Mouse (Mus musculus) monocyte, adult 5-6 weeks (primary cell): ENCODE data around the gene Sh3bp4. TPM values are rescaled to one million over a fixed set of nuclear protein-coding genes. Genes with fewer than 3 reads are reported as not detected.

Experiments
- ATAC-seq: fragments of 153-309, 156-312 bp; replicated peaks from 2 replicates; pipeline ENCODE4 v1.8.0; 2017; ENCODE audit warnings: mild to moderate bottlenecking; ENCODE audit not compliant: low TSS enrichment, insufficient number of reproducible peaks, severe bottlenecking, poor library complexity, low FRiP score
- total RNA-seq: library from RNA; stranded (forward); fragments of 200-1000, 200-491, 200-594 nt; gene quantifications from 3 replicates; pipeline ENCODE4 v1.2.3, GENCODE M21; 2017

Sh3bp4 gene
- total RNA-seq, 1 experiment from 2014 or later, result 2.0 TPM

- no peak for ATAC-seq
These were observed 123.4 kb downstream of the Sh3bp4 start for GRCm38 (mm10) chr1:89193576-89193975.

- no peak for ATAC-seq
These were observed 125.9 kb downstream of the Sh3bp4 start for GRCm38 (mm10) chr1:89195827-89196712.
